Mouse (Mus musculus) heart, postnatal 25 days (tissue): ENCODE data around the gene Retsat. TPM values are rescaled to one million over a fixed set of nuclear protein-coding genes. Genes with fewer than 3 reads are reported as not detected.

Experiments used
- DNase-seq: peaks from one replicate; pipeline ENCODE4 v3.0.0; 2022; ENCODE audit warnings: low spot score
- intact Hi-C: fragments of 180-260 bp; cut with DNase I; formaldehyde crosslinking; loops from one replicate; pipeline ENCODE4 v1.15.1; 2025
- total RNA-seq, 2 experiments: library from RNA; stranded (reverse); gene quantifications; 2 replicates each; pipeline ENCODE4 v1.2.3; 2021

Retsat gene
- total RNA-seq, 2 experiments from 2014 or later: 155 to 157 TPM

DNA sequence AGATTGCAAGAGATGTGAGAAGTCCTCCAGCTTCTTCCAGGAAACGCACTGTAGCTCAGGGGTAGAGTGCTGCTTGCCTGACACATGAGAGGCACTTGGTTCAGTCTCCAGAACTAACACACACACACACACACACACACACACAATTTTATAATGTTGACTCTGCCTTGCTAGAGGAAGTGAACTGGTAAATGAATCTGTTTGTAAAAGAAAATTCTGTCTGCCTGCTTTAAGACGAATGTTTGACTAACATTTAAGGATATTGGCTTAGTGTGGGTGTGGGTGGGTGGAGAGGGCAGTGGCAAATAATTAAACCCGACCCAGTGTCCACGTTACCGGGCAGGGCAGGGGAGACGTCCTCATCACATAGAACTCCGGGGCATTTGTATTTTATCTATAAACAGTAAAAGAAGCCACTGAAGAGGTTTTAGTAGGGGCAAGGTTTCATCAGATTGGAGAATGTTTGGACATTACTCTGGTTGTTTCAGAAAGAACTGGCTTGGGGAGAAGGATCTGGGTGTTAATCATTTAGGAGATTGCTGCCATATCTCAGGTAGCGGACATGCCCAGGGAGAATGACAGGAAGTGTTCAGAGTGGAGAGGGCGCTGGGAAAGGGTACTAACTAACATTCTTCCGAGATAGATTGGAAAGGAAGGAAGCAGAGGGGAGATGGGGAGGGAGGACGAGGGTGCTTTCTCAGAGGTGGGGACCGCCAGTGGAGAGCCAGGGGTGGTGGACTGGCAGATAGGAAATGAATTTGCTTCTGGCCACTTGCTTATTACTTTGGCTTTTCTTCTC lies 21.7 kb downstream of the Retsat start:
- intact Hi-C loops: no loop called here
- DNase-seq: no peak

DNA sequence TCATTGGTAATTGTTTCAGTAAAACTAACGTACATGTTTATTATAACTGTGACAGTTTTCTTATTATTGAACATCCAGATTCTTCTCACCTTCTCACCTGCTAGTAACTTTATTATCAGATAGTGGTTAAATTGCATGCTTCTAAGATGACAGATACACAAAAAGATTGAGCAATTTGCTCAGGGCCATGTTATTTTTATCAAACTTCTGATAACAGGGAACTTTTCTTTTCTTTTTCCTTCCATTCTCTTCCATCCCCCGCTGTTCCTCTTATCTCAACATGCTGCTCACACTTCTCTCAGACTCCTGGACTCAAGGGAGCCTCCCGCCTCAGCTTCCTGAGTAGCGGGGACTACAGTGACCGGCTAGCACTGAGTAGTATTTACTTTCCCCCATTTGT lies 22.6 kb downstream of the Retsat start:
- intact Hi-C loops: no loop called here

DNA sequence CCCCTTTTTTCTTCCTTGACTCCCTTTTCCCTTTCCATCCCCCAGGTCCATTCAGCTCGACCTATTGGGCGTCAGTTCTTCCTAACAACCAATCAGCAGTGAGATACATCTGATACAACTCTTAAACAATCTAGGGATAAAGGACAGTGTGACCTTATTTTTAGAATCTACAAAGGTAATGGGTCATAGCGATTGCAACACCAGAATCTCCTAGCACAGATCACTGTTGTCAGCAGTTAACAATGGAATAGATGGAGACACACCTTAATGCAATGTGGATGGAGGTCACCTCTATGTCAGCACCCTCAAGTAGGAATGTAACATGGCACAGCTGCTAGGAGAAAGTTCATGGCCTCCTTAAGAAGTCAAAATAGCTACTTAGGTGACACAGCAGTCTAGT lies 24.6 kb downstream of the Retsat start:
- DNase-seq: no peak
- intact Hi-C loops: no loop called here

More for the DNA sequence above, 22.6 kb downstream of the Retsat start:
- DNase-seq: no peak

DNA sequence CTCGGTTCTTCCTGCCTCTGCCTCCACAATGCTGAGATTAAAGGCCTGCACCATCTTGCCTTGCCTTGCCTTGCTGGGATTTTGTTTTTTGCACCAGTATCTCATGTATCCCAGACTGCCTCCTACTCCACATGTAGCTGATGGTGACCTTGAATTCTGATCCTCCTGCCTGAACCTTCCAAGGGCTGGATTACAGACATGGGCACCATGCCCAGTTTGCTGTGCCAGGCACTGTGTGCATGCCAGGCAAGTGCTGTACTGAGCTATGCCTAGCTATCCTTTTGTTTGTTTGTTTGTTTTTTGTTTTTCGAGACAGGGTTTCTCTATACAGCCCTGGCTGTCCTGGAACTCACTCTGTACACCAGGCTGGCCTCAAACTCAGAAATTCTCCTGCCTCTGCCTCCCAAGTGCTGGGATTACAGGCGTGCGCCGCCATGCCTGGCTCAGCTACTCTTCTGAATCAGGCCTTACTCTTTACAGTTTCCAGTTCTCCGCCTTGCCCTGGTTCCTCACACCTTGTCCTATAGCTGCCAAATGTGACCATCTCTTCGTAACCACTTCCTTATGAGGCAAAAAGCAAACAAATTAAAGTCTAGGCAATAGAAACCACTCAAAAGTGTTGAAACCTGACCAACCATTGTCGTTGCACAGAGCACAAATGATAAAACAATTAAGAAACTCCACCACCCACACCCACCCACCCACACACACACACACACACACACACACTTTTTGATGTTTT lies 25.6 kb downstream of the Retsat start:
- intact Hi-C loops: no loop called here
- DNase-seq: no peak

DNA sequence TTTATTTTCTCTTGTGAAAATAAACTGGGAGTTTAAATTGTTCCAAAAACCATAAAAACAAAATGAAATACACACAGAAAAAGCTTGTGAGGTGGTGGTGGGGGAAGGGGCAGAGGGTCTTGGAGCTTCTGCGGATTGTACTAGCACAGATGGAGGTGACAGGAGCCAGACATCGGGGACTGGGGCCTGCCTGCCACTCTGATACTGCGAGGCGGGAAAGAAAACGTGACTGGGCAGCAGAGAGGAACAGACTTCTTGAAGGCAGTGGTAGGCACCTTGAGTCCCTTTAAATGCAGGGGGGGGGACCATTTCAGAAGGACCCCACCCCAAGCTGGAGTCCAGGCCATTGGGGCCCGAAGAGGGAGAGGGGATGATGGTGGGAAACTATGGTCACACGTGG lies 28.1 kb downstream of the Retsat start:
- intact Hi-C loops: no loop called here
- no peak for DNase-seq

DNA sequence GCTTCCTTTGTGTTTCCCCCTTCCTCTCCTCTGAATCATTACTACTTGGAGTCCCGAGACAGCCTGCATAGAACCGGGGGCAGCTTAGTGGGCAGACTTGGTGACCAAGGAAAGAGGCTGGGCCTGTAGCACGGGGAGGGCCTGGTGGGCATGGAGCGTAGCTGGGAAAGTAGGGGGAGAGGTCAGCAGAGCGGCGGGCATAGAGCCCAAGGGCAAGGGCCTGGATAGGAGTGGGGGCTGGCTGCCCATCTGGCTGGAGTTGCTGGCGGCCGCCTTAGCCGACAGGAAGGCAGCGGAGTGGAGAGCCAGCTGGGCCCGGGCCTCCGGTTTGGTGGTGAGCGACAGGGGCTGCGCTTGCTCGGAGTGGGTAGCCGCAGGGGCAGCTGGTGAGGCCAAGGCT lies 29.0 kb downstream of the Retsat start:
- intact Hi-C loops: no loop called here
- DNase-seq: no peak

DNA sequence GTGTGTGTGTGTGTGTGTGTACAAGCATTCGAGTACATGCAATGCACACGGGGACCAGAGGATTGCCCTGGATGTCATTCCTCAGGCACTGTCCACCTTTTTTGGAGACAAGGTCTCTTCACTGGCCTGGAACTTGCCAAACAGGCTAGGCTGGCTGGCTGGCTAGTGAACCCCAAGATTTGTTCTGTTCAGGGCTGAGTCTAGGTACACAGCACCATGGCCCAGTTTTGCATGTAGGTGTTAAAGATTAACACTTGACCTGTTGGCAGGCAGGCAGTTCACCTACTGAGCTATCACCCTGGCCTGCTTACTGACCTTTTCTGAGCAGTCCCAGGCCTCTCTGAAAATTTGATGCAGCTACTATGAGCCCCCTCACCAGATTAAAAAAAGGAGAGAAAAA lies 32.1 kb downstream of the Retsat start:
- DNase-seq: no peak
- intact Hi-C loops: no loop called here

DNA sequence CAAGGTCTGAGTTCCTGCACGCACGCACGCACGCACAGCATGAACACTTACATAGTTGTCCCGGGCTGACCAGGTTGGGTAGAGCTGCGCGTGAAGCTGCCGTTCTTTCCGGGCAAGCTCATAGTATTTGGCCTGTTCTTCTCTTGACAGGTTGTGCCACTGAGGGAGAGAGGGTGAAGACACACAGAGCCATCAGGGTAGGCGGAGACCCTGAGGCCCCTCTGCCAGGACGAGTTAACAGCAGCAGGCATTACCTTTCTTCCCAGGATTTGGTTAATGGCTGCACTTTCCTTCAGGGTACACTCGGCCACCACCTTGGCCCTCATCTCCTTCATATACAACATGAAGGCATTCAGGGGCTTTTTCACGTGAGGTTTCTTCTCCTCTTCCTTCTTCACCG lies 32.7 kb downstream of the Retsat start:
- intact Hi-C loops: no loop called here

DNA sequence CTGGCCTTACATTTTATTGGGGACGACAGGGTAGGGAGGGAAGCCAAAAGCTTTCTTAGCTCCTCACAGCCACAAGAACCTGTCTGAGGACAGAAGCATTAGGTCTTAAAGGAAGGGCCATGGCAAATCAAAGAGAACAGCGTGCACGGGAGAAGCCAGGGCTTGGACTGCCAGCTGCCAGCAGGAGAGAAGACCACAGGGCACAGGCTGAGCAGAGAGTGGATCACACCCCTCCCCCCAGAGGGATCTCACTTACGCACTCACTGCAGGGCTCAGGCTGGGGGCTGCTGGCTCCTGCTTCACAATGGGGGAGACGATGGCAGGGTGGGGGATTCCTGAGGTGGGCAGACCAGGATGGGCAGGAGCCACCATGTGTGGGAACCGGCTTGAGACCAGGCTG lies 33.4 kb downstream of the Retsat start:
- DNase-seq: no peak
- intact Hi-C loops: no loop called here

More for the DNA sequence above, 32.7 kb downstream of the Retsat start:
- DNase-seq: no peak

DNA sequence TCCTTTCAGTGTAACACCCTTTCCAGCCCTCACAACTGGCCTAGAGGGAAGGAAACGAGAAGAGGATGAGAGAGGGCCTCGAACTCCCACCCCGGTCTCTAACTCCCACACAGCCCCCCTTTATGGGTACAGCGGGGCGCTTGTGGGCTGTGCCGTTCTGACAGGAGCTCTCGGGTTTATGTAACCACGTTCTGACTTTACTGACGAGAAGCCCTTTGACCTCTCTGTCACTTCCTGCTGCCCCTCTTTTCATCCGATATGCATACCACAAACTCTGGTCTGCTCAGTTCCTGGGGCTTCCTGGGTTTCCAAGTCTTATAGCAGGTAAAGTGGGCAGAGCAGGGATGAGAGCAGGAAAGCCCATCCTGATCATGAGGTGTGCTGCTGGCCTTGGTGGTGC lies 36.0 kb downstream of the Retsat start:
- no peak for DNase-seq
- intact Hi-C loops: loop anchor here (2.0 kb wide), 1 partner anchor 196 kb away; no protein-coding TSS in a partner anchor

DNA sequence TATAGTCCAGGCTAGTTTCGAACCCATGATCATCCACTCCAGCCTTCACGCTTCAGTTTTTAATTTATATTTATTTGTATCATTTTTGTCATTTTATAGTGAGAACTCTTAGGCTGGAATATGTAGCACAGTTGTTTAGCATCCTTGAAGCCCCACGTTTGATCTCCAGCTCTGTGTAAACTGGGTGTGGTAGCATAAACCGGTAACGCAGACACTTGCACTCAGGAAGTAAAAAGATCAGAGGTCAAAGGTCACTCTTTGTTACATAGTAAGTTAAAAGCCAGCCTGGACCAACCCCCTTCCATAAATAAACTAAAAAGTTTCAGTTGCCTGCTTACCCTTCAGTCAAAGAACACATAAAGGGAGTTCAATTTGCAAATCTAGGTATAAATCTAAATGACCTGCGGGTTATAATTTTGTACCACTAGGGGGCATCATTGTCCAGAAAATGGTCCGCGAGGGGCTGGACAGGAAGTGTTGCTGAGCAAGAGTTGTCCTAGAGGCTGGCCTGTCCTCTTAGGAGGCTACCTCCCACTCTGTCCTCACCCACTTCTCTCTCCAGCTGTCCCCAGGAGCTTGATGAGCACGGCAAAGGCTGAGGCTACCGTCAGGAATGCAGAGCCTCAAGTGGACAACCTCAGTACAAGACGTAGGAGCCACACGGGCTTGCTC lies 37.6 kb downstream of the Retsat start:
- intact Hi-C loops: loop anchor here (2.0 to 5.0 kb wide), 4 partner anchors 36 to 516 kb away; partner anchors contain the start of gene Tcf7l1
- peak; percentile 28 for DNase-seq

DNA sequence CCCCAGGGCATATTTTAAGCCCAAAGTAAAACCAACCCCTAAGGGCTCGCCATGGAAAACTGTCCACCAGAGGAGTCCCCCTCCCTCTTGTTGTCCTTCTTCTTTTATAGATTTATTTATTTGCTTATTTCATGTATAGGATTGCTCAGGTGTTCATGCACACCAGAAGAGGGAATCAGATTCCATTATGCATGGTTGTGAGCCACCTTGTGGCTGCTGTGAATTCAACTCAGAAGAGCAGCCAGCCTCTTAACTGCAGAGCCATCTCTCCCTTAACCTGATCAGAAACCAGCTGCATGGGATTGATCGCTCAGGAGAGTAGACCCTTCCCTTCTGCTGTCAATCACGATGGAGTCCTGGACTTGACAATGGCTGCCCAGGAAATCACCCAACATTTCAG lies 38.7 kb downstream of the Retsat start:
- intact Hi-C loops: loop anchor here (2.0 to 5.0 kb wide), 3 partner anchors 35 to 515 kb away; partner anchors contain the start of gene Tcf7l1

DNA sequence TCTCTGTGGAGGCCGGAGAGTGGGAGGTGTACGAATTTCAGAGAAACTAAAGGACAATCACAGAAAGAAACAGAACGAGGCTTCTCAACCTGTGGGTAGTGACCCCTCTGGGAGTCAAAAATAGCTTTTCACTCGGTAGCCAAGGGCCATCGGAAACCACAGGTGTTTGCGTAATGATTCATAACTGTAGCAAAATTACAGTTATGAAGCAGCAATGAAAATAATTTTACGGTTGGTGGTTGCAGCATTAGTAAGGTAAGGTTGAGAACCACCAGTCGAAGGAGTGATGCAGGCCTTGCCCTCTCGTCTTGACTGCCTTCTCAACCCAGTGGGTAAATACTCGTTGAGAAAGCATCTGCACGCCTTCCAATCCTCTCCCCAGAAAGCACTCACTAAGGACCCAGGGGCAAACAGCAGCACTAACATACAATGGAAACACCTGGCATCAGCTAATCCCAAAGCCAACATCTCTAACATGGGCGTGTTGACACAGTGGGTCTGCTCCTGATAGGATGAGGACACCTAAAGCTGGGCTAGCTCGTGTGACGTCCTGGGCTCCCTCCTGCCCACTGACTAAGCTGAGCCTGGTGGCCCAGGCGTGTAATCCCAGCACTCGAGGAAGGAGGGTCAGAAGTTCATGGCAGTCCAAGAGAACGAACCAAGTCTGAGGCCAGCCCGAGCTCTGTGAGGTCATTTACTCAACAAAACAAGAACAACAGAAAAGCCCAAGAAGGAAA lies 43.1 kb downstream of the Retsat start:
- intact Hi-C loops: loop anchor here (10.0 kb wide), 1 partner anchor 583 kb away; the partner anchor contains the start of gene Dnah6
- no peak for DNase-seq

More for the DNA sequence above, 38.7 kb downstream of the Retsat start:
- no peak for DNase-seq

DNA sequence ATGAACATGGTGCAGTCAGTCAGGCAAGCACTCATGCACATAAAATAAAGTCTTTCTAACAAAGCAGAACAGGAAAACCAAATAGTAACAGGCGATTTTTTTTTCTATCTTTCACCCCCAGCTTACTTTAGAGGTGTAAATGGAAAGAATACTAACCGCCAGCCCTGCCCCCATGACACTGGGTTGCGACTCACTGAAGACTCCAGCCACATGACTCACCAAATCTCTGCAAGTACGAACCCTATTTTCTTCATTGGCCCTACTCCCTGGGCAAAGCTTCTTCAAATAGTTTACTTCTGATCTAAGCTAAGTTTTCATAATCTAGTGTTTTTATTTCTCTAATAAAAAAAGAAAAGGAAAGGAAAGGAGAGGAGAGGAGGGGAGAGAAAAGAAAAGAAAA lies 46.3 kb downstream of the Retsat start:
- DNase-seq: no peak
- intact Hi-C loops: loop anchor here (10.0 kb wide), 1 partner anchor 580 kb away; the partner anchor contains the start of gene Dnah6

DNA sequence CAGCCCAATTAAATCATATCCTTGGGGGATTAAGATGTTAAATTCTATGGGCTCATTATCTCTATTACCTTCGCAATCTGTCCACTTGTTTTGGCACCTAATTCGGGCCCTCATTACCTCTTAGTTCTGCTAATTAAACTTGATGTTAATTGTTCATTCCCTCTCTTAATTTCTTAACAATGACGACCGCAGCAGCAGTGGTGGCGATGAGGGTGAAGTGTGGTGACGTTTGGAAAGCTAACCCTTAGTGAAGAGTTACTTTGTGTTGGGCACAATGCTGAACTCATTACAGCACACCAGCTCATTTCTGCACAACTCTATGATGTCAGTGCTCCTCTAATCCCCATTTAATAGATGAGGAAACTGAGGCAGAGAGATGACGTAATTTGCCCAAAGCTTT lies 47.1 kb downstream of the Retsat start:
- DNase-seq: no peak
- intact Hi-C loops: loop anchor here (10.0 kb wide), 1 partner anchor 579 kb away; the partner anchor contains the start of gene Dnah6

DNA sequence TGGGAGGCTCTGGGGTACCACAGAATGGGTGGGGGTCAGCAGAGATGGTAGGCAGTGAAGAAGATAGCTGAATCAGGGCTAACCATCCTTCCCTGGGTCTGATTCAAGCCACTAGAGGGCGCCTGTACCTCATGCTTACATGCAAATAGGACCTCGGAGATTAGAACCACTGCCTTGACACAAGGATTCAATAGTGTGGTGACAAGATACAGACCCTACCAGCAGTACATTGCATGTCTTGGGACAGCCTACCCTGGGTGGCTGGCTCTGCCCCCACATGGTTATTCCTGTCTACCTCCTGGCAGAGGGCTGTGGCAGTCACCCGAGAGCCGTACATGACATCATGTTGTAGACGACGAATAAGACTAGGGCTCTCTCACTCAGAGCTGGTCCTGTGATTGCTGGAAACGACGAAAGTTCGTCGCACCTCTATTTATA lies 49.1 kb downstream of the Retsat start:
- DNase-seq: peak; percentile 49
- intact Hi-C loops: loop anchor here (1.0 to 10.0 kb wide), 3 partner anchors 20 to 577 kb away; partner anchors contain the start of genes Dnah6 and Tcf7l1

DNA sequence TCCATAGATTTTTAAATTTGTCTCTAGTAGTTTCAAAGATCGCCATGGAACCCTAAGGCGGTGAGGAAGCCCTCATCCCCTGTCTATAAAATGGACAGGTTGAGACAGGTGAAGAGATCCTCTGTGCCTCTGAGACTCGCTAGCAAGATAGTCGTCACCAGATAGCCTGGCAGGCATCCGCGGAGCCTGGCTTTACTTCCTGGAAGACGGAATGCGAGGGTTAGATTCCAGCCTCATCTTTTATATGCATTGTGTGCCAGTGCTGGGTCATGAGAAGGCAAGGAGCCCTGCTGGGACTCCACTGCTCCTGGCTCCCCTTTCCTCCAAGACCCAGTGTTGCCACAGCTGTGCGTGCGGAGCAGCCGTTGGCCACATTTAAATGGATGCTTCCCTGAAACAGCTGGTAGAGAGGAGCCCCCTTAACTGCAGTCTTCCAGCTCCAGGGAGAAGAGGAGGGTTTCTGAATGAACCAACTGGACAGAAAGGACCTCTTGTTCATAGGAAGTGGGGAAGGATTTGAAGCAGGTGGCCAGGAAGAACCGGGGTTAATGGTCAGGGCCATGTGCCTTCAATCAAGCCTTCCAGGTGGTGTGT lies 49.8 kb downstream of the Retsat start:
- intact Hi-C loops: loop anchor here (10.0 kb wide), 1 partner anchor 577 kb away; the partner anchor contains the start of gene Dnah6
- DNase-seq: no peak

DNA sequence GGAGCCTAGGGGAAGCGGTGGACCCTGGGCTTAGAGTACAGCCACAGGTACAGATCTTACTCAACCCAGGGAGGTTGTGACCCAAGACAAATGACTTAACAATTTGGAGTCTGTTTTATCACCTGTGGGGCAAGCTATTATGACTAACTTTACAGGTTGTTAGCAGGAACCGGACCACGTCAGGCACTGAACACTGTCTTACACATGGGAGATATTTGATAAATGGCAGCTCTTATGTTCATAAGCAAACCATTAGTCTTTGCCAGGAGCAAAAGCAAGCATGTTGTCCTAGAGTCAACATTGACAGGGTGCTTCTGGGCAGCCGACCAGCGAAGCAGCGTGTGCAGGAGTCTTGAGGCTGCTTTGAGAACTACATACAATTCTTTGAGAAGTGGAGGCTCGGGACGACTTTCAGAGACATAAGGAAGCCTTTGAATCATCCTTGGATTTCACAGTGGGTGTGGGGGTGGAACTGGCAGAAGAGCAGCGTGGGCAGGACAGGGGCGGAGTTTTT lies 52.1 kb downstream of the Retsat start:
- intact Hi-C loops: no loop called here
- no peak for DNase-seq

DNA sequence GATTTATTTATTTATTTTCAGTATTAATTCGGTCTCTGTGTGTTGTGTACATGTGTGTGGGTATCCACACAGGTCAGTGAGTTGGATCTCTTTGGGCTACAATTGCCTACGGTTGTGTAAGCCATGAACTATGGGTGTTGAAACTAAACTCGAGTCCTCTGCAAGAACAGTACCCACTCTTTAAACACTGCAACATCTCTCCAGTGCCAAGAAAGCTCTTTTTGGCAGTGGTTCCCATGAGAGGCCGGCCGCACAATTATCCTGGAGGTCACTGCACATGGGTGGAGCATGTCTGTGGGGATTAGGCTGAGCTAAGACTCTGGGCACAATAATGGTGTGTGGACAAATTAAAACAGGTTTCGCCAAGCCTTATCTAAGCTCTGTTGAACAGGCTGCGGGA lies 55.1 kb downstream of the Retsat start:
- peak; percentile 62 for DNase-seq
- intact Hi-C loops: no loop called here
